Mouse (Mus musculus): ENCODE results near the gene Gm960. TPM values are rescaled to one million over a fixed set of nuclear protein-coding genes. Genes with fewer than 3 reads are reported as not detected.

Gene Gm960
- polyA plus RNA-seq, 1 experiment from 2014 or later = 3.8 TPM

GRCm38 (mm10) chr19:4646917-4647492 is 51.5 kb downstream of the Gm960 start:
- Histone ChIP-seq H3K9ac (replicated peaks) (no peak overlapping the region), H3K27ac (no peak overlapping the region), H3K36me3 (no peaks in the 10 kb centered on the region), H3K4me2 (replicated peaks) (no peak overlapping the region), H3K9me3 (no peaks in the 10 kb centered on the region), H3K4me1 (replicated peaks) (no peaks in the 10 kb centered on the region), H3K4me3 (replicated peaks) (no peak overlapping the region), H3K27me3 (0 out of 2 replicates have a peak, but pooled peaks cover 3% of the 10 kb centered on the region)
- ATAC-seq = no peak
- 71% methylated on average over 11 of the region's 11 CpGs for WGBS

GRCm38 (mm10) chr19:4644271-4644670 is 54.2 kb downstream of the Gm960 start:
- H3K9ac ChIP-seq (replicated peaks) = no peak overlapping the region
- H3K27me3 ChIP-seq = 0 out of 2 replicates have a peak, but pooled peaks cover 3% of the 10 kb centered on the region
- H3K36me3 ChIP-seq = no peaks in the 10 kb centered on the region
- no peak overlapping the region for H3K4me2 ChIP-seq (replicated peaks)
- no peaks in the 10 kb centered on the region for H3K9me3 ChIP-seq
- 38% methylated on average over 10 of the region's 10 CpGs for whole genome bisulfite sequencing
- no peak overlapping the region for H3K4me3 ChIP-seq (replicated peaks)
- H3K27ac ChIP-seq = no peak overlapping the region
- ATAC-seq = no peak
- no peaks in the 10 kb centered on the region for H3K4me1 ChIP-seq (replicated peaks)

GRCm38 (mm10) chr19:4635986-4636385 is 62.5 kb downstream of the Gm960 start:
- Histone ChIP-seq H3K9me3 (no peaks in the 10 kb centered on the region), H3K36me3 (no peaks in the 10 kb centered on the region), H3K27ac (no peak overlapping the region), H3K4me2 (replicated peaks) (no peak overlapping the region), H3K4me1 (replicated peaks) (no peaks in the 10 kb centered on the region), H3K9ac (replicated peaks) (no peak overlapping the region), H3K27me3 (peaks cover 2% of the 10 kb centered on the region; the same call in 1 of the 2 replicates), H3K4me3 (replicated peaks) (no peak overlapping the region)
- ATAC-seq = no peak
- 62% methylated on average over 4 of the region's 4 CpGs for WGBS

GRCm38 (mm10) chr19:4628819-4629218 is 69.6 kb downstream of the Gm960 start:
- 0% methylated on average over 1 of the region's 1 CpGs for WGBS
- H3K4me2 ChIP-seq (replicated peaks) = no peak overlapping the region
- no peak overlapping the region for H3K4me3 ChIP-seq (replicated peaks)
- no peaks in the 10 kb centered on the region for H3K27me3 ChIP-seq
- H3K9ac ChIP-seq (replicated peaks) = no peak overlapping the region
- peak overlapping the region; percentile 69 for H3K27ac ChIP-seq
- peak; percentile 57 for ATAC-seq
- H3K36me3 ChIP-seq = peaks cover 2% of the 10 kb centered on the region; the same call in 1 of the 2 replicates
- peaks cover 45% of the 10 kb centered on the region for H3K4me1 ChIP-seq (replicated peaks)
- no peaks in the 10 kb centered on the region for H3K9me3 ChIP-seq

GRCm38 (mm10) chr19:4625829-4626535 is 72.5 kb downstream of the Gm960 start:
- Histone ChIP-seq H3K4me2 (replicated peaks) (peak overlapping the region; percentile 97), H3K4me1 (replicated peaks) (peaks cover 45% of the 10 kb centered on the region), H3K9ac (replicated peaks) (peak overlapping the region; percentile 93), H3K4me3 (replicated peaks) (peak overlapping the region; percentile 92), H3K36me3 (peaks cover 30% of the 10 kb centered on the region), H3K27me3 (no peaks in the 10 kb centered on the region), H3K27ac (peak overlapping the region; percentile 90), H3K9me3 (no peaks in the 10 kb centered on the region)
- ATAC-seq = peak; percentile 75
- 2% methylated on average over 34 of the region's 35 CpGs for WGBS

GRCm38 (mm10) chr19:4625179-4625828 is 73.2 kb downstream of the Gm960 start, which contains the start of gene Rce1:
TSS of gene Rce1 (minus strand) at chr19:4625641.
- Histone ChIP-seq H3K27me3 (no peaks in the 10 kb centered on the region), H3K4me2 (replicated peaks) (peak within 1 kb of the TSS; percentile 97), H3K9ac (replicated peaks) (peak within 1 kb of the TSS; percentile 93), H3K9me3 (no peaks in the 10 kb centered on the region), H3K4me1 (replicated peaks) (peaks cover 45% of the 10 kb centered on the region), H3K27ac (peak within 1 kb of the TSS; percentile 90), H3K4me3 (replicated peaks) (peak within 1 kb of the TSS; percentile 92), H3K36me3 (peaks cover 37% of the 10 kb centered on the region)
- peak; percentile 86 for ATAC-seq
- under 1% methylated on average over 64 of the region's 64 CpGs for WGBS

- ATAC-seq = no peak; the same call in none of the 2 replicates
- Histone ChIP-seq H3K4me3 (replicated peaks) (peak overlapping the region; percentile 92), H3K4me2 (replicated peaks) (peak overlapping the region; percentile 97), H3K4me1 (replicated peaks) (peaks cover 45% of the 10 kb centered on the region), H3K27me3 (no peaks in the 10 kb centered on the region), H3K27ac (peak overlapping the region; percentile 90), H3K36me3 (peaks cover 39% of the 10 kb centered on the region), H3K9ac (replicated peaks) (peak overlapping the region; percentile 93), H3K9me3 (no peaks in the 10 kb centered on the region)
- WGBS = 37% methylated on average over 4 of the region's 4 CpGs
Observed at GRCm38 (mm10) chr19:4624406-4625178, 73.9 kb downstream of the Gm960 start.

- Histone ChIP-seq H3K36me3 (peaks cover 39% of the 10 kb centered on the region), H3K27ac (no peak overlapping the region), H3K27me3 (no peaks in the 10 kb centered on the region), H3K4me3 (replicated peaks) (peak overlapping the region; percentile 92; the same call in 1 of the 2 replicates), H3K4me1 (replicated peaks) (peaks cover 40% of the 10 kb centered on the region), H3K9ac (replicated peaks) (no peak overlapping the region), H3K9me3 (no peaks in the 10 kb centered on the region), H3K4me2 (replicated peaks) (peak overlapping the region; percentile 97; the same call in 1 of the 2 replicates)
- ATAC-seq = no peak
- WGBS = 93% methylated on average over 12 of the region's 12 CpGs
Observed at GRCm38 (mm10) chr19:4624006-4624405, 74.5 kb downstream of the Gm960 start.

GRCm38 (mm10) chr19:4623419-4623818 is 75.0 kb downstream of the Gm960 start:
- Histone ChIP-seq H3K4me1 (replicated peaks) (peaks cover 34% of the 10 kb centered on the region), H3K4me3 (replicated peaks) (no peak overlapping the region), H3K9ac (replicated peaks) (no peak overlapping the region), H3K27me3 (no peaks in the 10 kb centered on the region), H3K27ac (no peak overlapping the region), H3K9me3 (no peaks in the 10 kb centered on the region), H3K4me2 (replicated peaks) (no peak overlapping the region), H3K36me3 (peaks cover 39% of the 10 kb centered on the region)
- ATAC-seq = no peak
- 96% methylated on average over 9 of the region's 9 CpGs for WGBS

- peaks cover 39% of the 10 kb centered on the region for H3K36me3 ChIP-seq
- H3K9me3 ChIP-seq = no peaks in the 10 kb centered on the region
- no peak overlapping the region for H3K27ac ChIP-seq
- no peaks in the 10 kb centered on the region for H3K27me3 ChIP-seq
- H3K4me2 ChIP-seq (replicated peaks) = no peak overlapping the region
- H3K9ac ChIP-seq (replicated peaks) = no peak overlapping the region
- peaks cover 27% of the 10 kb centered on the region for H3K4me1 ChIP-seq (replicated peaks)
- WGBS = 74% methylated on average over 5 of the region's 5 CpGs
- no peak for ATAC-seq
- no peak overlapping the region for H3K4me3 ChIP-seq (replicated peaks)
Observed at GRCm38 (mm10) chr19:4622780-4623179, 75.7 kb downstream of the Gm960 start.

- no peaks in the 10 kb centered on the region for H3K9me3 ChIP-seq
- no peak overlapping the region for H3K9ac ChIP-seq (replicated peaks)
- no peak overlapping the region for H3K4me2 ChIP-seq (replicated peaks)
- peaks cover 20% of the 10 kb centered on the region for H3K4me1 ChIP-seq (replicated peaks)
- H3K36me3 ChIP-seq = peaks cover 39% of the 10 kb centered on the region
- ATAC-seq = no peak
- H3K4me3 ChIP-seq (replicated peaks) = no peak overlapping the region
- no peak overlapping the region for H3K27ac ChIP-seq
- 0 out of 2 replicates have a peak, but pooled peaks cover 4% of the 10 kb centered on the region for H3K27me3 ChIP-seq
- WGBS = 89% methylated on average over 7 of the region's 7 CpGs
Observed at GRCm38 (mm10) chr19:4620721-4621120, 77.7 kb downstream of the Gm960 start.
